Mouse (Mus musculus) 3T3-L1 (cell line): Measurements from ENCODE around the gene Mettl21a.
"Not testable (repeated sequence)": the region's sequence is repeated elsewhere in the genome, so short reads cannot be mapped to it uniquely, and the experiment has no call there.

Experiments used
- DNase-seq: peaks from one replicate; pipeline ENCODE4 v3.0.0-alpha.2; 2015; ENCODE audit warnings: low read depth, low spot score

Mettl21a gene

DNA sequence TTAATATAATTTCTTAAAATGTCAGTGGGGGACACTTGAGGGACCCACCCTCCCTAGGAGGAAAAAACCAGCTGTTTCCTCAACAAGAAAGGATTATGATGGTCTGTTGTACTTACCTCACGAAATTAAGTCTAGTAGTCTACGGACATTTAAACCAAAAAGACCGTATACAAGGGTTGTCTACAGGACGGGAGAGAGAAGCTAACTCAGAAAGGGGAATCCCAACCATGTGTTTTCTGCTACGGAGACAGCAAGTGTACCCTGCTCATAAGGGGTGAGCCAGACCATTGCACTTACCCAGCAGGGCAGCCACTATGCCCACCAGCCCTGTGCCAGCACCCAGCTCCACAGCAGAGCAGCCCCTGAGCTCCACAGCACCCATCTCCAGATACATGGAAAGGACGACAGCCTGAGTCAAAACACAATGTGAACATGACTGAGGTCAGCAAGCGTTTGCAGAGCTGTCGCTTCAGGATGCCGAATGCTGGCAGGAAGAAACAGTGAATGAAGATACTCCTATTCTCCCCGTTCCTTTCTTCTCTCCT is 2.2 kb downstream of the Mettl21a start:
- DNase-seq, result no peak

DNA sequence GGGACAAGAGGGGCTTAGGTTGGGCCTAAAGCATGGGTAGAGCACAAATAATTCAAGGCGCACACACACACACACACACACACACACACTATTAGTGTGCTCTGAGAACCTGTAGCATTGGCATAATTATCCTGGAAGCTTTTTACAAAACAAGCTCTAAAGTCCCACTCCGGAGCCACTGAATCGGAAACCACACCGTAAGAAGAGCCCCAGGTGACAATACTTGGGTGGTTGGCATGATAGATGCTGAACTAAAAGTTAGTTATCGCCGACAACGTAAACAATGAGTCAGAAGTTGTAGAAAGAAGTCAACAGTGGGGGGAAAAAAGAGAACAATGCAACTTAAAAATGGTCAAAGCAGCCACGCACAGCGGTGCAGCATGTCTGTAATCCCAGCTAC is 2.7 kb downstream of the Mettl21a start:
- DNase-seq, result peak; percentile 25

DNA sequence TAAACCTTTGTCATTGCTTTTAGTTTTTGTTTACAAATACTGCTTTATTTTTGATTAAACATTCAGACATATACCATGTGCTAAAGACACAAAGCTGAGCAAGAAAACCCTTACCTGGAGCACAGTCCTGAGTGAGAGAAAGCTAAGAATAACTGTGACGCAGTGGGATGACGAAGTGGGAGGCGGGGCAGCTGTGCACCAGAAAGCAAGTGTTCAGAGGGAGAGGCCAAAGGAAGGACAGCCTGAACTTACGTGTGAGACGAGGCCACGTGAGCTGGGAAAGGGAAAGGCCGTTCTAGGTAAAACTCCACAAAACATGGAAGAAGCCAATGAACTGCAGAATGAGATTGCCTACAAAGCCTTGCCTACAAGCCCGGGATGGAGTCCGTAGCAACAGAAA is 7.1 kb downstream of the Mettl21a start:
- DNase-seq, result no peak

- DNase-seq, result no peak
These were observed 7.9 kb downstream of the Mettl21a start for GRCm38 (mm10) chr1:64609145-64609544.

- no peak for DNase-seq
These were observed 13.7 kb downstream of the Mettl21a start for GRCm38 (mm10) chr1:64603381-64603780.

DNA sequence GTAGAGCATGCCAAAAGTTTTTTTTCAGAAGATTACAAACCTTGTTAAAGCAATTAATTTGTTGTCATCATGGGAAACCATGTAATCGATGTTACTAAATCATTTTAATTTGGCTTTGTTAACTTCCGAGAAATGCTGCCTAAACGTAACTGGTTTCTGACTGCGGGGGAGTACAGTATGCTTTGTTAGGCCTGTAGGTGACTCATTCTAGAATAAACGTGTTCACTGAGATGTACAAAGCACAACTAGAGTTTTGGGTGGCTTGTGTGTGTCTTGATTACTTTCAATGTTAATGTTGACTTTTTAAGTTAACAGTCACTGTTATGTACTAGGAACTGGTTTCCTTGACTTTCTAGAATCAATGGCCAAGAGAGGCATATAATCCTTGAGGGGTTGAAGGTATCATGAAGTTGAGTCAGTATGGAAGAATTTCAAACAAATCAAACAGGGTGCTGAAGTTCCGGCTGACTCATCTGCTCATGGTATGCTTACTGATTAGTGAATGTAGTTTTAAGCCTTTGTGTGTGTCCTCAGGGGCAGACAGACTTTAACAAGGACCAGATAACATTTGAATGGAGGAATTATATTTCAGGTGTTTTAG is 15.7 kb downstream of the Mettl21a start:
- peak; percentile 87 for DNase-seq

- no peak for DNase-seq
These were observed 16.5 kb downstream of the Mettl21a start for GRCm38 (mm10) chr1:64600413-64601077.

- DNase-seq, result no peak
These were observed 18.1 kb downstream of the Mettl21a start for GRCm38 (mm10) chr1:64598926-64599325.

- no peak for DNase-seq
These were observed 38.2 kb downstream of the Mettl21a start for GRCm38 (mm10) chr1:64578801-64579200.

- DNase-seq, result not testable (repeated sequence)
These were observed 39.1 kb downstream of the Mettl21a start for GRCm38 (mm10) chr1:64577911-64578310.

GRCm38 (mm10) chr1:64576732-64577131 is 40.3 kb downstream of the Mettl21a start:
- DNase-seq, result no peak

GRCm38 (mm10) chr1:64576022-64576421 is 41.0 kb downstream of the Mettl21a start:
- DNase-seq, result no peak

DNA sequence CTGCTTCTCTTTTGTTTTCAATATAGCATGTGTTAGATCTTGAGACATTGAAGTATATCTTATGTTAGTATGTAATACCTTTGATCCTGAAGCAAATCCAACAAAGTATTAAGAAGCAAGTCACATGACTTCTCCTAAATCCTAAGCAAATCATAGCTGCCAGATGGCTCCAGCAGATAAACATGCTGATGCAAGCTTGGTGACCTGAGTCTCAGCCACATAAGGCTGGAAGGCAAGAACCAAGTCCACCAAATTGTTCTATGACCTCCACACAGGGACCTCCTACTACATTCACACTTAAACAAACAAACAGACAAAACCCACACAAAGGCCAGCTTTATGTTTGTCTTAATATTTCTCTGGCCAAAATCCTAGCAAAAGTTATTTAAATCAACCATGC is 48.8 kb downstream of the Mettl21a start:
- no peak for DNase-seq

DNA sequence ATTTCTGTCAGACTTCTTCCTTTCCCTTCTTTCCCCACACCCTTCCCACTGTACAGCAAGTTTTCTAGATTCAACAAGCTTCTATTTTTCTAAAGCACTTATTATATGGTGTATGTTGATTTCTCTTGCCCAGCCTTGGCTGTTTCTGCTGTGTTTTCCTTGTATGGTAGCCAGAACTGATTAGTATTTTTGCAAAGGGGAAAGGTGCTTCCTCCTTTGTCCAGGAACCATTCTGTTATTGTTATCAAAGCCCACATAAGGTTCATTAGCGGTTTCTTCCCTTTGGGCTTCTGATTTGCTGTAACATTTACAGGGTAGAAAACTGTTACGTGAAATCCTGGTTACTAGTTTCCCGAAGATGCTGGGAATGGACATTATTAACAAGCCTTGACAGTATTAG is 56.9 kb downstream of the Mettl21a start:
- no peak for DNase-seq
